Mouse (Mus musculus) C2C12 (cell line): ENCODE data around the gene Mrpl37. TPM values are rescaled to one million over a fixed set of nuclear protein-coding genes. Genes with fewer than 3 reads are reported as not detected.

ENCODE experiments used
- H3K27me3 ChIP-seq: one replicate; pipeline ENCODE4 v1.6.1; 2011; ENCODE audit not compliant: control insufficient read depth, insufficient read depth, insufficient read length
- H3K36me3 ChIP-seq: one replicate; pipeline ENCODE4 v1.6.1; 2011; ENCODE audit not compliant: control insufficient read depth, insufficient read depth
- H3K4me3 ChIP-seq: one replicate; pipeline ENCODE4 v1.5.1; 2011; ENCODE audit warnings: mild to moderate bottlenecking, control low read depth; ENCODE audit not compliant: poor library complexity, insufficient read depth, severe bottlenecking
- H3K79me2 ChIP-seq: one replicate; pipeline ENCODE4 v1.6.1; 2011; ENCODE audit not compliant: control insufficient read depth, insufficient read depth
- H3K79me3 ChIP-seq: one replicate; pipeline ENCODE4 v1.6.1; 2011; ENCODE audit warnings: low read depth, control low read depth
- H3ac ChIP-seq: one replicate; pipeline ENCODE3; 2011; ENCODE audit warnings: low read depth; ENCODE audit not compliant: control insufficient read depth, insufficient read length
- CEBPB ChIP-seq: IDR thresholded peaks from one replicate; pipeline ENCODE4 v1.6.1; 2011; ENCODE audit warnings: low read depth, mild to moderate bottlenecking, control low read depth, moderate library complexity
- CTCF ChIP-seq: IDR thresholded peaks from one replicate; pipeline ENCODE4 v1.5.1; 2011; ENCODE audit not compliant: control insufficient read depth, insufficient read depth, insufficient read length
- FOSL1 ChIP-seq: IDR thresholded peaks from one replicate; pipeline ENCODE4 v1.8.0; 2011; ENCODE audit warnings: mild to moderate bottlenecking, low read length; ENCODE audit not compliant: poor library complexity, insufficient read depth, severe bottlenecking
- MAX ChIP-seq: IDR thresholded peaks from one replicate; pipeline ENCODE4 v1.6.1; 2011; ENCODE audit warnings: mild to moderate bottlenecking, control low read depth
- MYOD1 ChIP-seq: IDR thresholded peaks from one replicate; pipeline ENCODE4 v1.6.1; 2011; ENCODE audit warnings: low read depth; ENCODE audit not compliant: control insufficient read depth, insufficient read length
- MYOG ChIP-seq: IDR thresholded peaks from one replicate; pipeline ENCODE4 v1.6.1; 2011; ENCODE audit not compliant: control insufficient read depth, insufficient read length; ENCODE audit errors: extremely low read depth
- USF1 ChIP-seq: IDR thresholded peaks from one replicate; pipeline ENCODE4 v1.6.1; 2011; ENCODE audit warnings: low read depth, mild to moderate bottlenecking, control low read depth, moderate library complexity
- polyA plus RNA-seq: library from polyadenylated mRNA; unstranded; fragments of >200 nt; fragmentation: generic; extraction: Trizol; gene quantifications from one replicate; pipeline ENCODE4 v1.2.1, GENCODE M21; 2012; ENCODE audit warnings: missing spikeins

Mrpl37 gene
- polyA plus RNA-seq, 1 experiment = 75.5 TPM

DNA sequence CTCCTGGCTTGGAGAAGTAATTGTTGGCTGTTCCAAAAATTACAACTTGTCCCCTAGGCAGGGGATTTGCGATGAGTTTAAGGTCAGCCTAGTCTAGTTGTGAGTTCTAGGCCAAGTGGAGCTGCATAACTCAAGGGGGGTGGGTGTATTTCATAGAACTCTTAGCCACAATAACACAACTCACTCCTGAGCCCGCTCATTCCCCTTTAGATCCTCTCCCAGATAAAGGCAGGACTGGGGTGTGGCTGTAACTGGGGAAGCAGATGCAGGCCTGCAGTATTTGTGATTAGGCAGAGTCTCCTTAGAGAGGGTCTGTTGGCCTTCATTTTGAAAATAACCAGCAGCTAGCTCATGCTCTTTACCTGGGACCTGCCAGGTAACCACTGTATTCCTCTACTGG lies 58.5 kb downstream of the Mrpl37 start:
- Histone ChIP-seq H3ac (no peak overlapping the region), H3K79me3 (peaks cover 16% of the 10 kb centered on the region), H3K36me3 (peaks cover 6% of the 10 kb centered on the region), H3K79me2 (peaks cover 65% of the 10 kb centered on the region), H3K27me3 (no peaks in the 10 kb centered on the region), H3K4me3 (no peak overlapping the region)
- TF ChIP-seq MAX (no peak), MYOD1 (no peak), CTCF (no peak), FOSL1 (no peak), MYOG (no peak), USF1 (no peak), CEBPB (no peak)

GRCm38 (mm10) chr4:107007359-107007758 lies 59.3 kb downstream of the Mrpl37 start:
- Histone ChIP-seq H3ac (no peak overlapping the region), H3K79me2 (peaks cover 65% of the 10 kb centered on the region), H3K4me3 (no peak overlapping the region), H3K36me3 (peaks cover 5% of the 10 kb centered on the region), H3K79me3 (peaks cover 16% of the 10 kb centered on the region), H3K27me3 (no peaks in the 10 kb centered on the region)
- TF ChIP-seq USF1 (no peak), MAX (no peak), MYOD1 (no peak), FOSL1 (no peak), CTCF (no peak), MYOG (no peak), CEBPB (no peak)

- Histone ChIP-seq H3K79me3 (peaks cover 17% of the 10 kb centered on the region), H3K27me3 (no peaks in the 10 kb centered on the region), H3K36me3 (peaks cover 5% of the 10 kb centered on the region), H3K79me2 (peaks cover 66% of the 10 kb centered on the region), H3ac (no peak overlapping the region), H3K4me3 (no peak overlapping the region)
- TF ChIP-seq CTCF (no peak), MAX (no peak), CEBPB (no peak), FOSL1 (no peak), MYOG (no peak)
Observed at GRCm38 (mm10) chr4:107006807-107007206, 59.9 kb downstream of the Mrpl37 start.

- Histone ChIP-seq H3K79me2 (peaks cover 71% of the 10 kb centered on the region), H3K36me3 (peaks cover 5% of the 10 kb centered on the region), H3K4me3 (no peak overlapping the region), H3ac (no peak overlapping the region), H3K79me3 (peaks cover 17% of the 10 kb centered on the region), H3K27me3 (no peaks in the 10 kb centered on the region)
- TF ChIP-seq CEBPB (no peak), MAX (no peak), CTCF (no peak), USF1 (no peak)
Observed at GRCm38 (mm10) chr4:107006229-107006628, 60.4 kb downstream of the Mrpl37 start.

Other genes with a start within 250 kb of the Mrpl37 start
- 74.7 TPM for gene Ssbp3, start 156.2 kb downstream of the Mrpl37 start, polyA plus RNA-seq
- gene Cyb5rl, start 120 bp upstream of the Mrpl37 start, polyA plus RNA-seq = 9.5 TPM
- gene Cdcp2, start 30.0 kb upstream of the Mrpl37 start, polyA plus RNA-seq = not detected
- 142 TPM for gene Tmem59, start 111.5 kb upstream of the Mrpl37 start, polyA plus RNA-seq
- gene Tceanc2, start 112.2 kb upstream of the Mrpl37 start, polyA plus RNA-seq = 15.6 TPM
- not detected for gene Ldlrad1, start 142.3 kb upstream of the Mrpl37 start, polyA plus RNA-seq
- 32.5 TPM for gene Lrrc42, start 186.7 kb upstream of the Mrpl37 start, polyA plus RNA-seq
- 15.5 TPM for gene Hspb11, start 186.7 kb upstream of the Mrpl37 start, polyA plus RNA-seq
- not detected for gene Dio1, start 240.3 kb upstream of the Mrpl37 start, polyA plus RNA-seq
- 35.1 TPM for gene Yipf1, start 247.5 kb upstream of the Mrpl37 start, polyA plus RNA-seq